Mouse (Mus musculus): Measurements from ENCODE around the gene Idua. TPM values are rescaled to one million over a fixed set of nuclear protein-coding genes. Genes with fewer than 3 reads are reported as not detected.
"Not testable (repeated sequence)": the region's sequence is repeated elsewhere in the genome, so short reads cannot be mapped to it uniquely, and the experiment has no call there.

Idua gene
- polyA plus RNA-seq (2012; ENCODE audit: insufficient read depth, insufficient read length, missing spikeins) = 62.6 and 73.7 TPM in 2 replicates

DNA sequence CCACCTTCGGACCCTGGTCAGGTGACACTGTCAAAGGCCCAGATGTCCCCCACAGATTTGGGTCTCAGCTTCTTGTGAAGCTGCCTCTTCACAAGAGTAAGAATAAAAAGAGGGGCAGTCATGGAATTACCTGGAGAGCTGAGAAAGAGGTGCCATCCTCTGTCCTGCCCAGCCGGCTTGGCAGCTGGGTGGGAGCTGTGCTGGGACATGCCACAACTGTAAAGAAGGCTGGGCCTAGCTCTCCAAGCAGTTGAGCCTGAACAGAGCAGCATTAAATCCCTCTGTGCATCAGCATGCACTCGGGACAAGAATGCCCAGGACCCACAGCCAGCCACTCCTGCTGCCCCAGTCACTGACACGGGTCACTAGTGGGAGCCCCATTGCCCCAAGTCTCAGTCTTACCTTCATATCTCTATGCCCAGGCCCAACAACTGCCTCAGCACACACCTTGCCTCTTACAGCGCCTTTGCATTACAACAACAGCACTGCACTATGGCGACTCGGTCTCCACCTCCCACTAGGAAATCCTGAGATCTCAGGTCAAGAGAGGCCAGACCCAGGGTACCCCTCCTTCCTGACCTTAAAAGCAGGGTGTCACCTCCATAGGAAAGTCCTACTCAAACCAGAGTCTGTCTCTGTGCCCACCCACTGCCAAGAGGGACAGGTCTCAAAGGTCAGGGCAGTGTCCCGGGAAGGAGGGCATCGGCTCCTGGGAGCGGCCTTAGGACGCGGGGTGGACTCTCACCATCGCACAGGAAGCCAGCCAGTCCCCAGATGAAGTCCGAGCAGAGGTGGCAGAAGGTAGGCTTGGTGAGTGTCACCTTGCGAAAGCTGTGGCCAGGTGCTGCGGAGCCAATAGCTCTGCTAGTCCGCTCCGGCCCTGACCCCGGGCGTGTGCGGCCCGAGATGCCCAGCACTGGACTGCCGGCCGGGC is at the start of gene Idua:
TSS of gene Idua (plus strand) at position 634 of the 934 bp plus-strand sequence.
- H3K4me1 ChIP-seq (ENCODE audit: control insufficient read depth, insufficient read depth, low read length) = peaks cover 10% of the 10 kb centered on the region
- H3K4me3 ChIP-seq (ENCODE audit: insufficient read depth, low read length) = peak within 1 kb of the TSS; percentile 89
- TF ChIP-seq CTCF (IDR thresholded peaks at IDR 0.05; ENCODE audit: low read depth, low read length) (no peak), POLR2A (IDR thresholded peaks at IDR 0.05; ENCODE audit: borderline replicate concordance, low read depth, low read length) (no peak)
- H3K27ac ChIP-seq (ENCODE audit: insufficient read depth, low read depth, low read length) = no peak within 1 kb of the TSS

GRCm38 (mm10) chr5:108610426-108610825 is 49.7 kb upstream of the Idua start:
- no peak for TF ChIP-seq CTCF (IDR thresholded peaks at IDR 0.05; ENCODE audit: low read depth, low read length)
- no peak for TF ChIP-seq POLR2A (IDR thresholded peaks at IDR 0.05; ENCODE audit: borderline replicate concordance, low read depth, low read length)
- no peak overlapping the region for H3K4me3 ChIP-seq (ENCODE audit: insufficient read depth, low read length)
- no peaks in the 10 kb centered on the region for H3K4me1 ChIP-seq (ENCODE audit: control insufficient read depth, insufficient read depth, low read length)
- no peak overlapping the region for H3K27ac ChIP-seq (ENCODE audit: insufficient read depth, low read depth, low read length)

DNA sequence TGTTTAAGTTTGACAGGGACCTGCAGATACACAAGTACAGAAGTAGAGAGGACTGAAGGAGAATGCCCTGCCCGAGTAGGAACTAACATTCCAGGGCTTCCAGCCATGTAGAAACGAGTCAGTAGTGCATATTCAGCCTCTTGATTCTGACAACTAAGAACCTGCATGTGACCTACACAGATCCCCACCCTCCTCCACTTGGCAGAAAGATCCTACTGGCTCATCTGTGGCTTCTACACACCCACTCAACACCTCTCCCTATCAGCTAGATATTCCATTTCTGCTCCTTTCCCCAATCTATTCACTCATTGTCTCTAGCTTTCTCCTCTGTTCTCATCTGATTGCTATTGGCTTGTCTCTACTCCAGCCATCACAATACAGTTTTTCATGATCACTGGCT is 38.3 kb upstream of the Idua start:
- Histone ChIP-seq H3K27ac (ENCODE audit: insufficient read depth, low read depth, low read length) (no peak overlapping the region), H3K4me3 (ENCODE audit: insufficient read depth, low read length) (no peak overlapping the region), H3K4me1 (ENCODE audit: control insufficient read depth, insufficient read depth, low read length) (peaks cover 7% of the 10 kb centered on the region)
- TF ChIP-seq POLR2A (IDR thresholded peaks at IDR 0.05; ENCODE audit: borderline replicate concordance, low read depth, low read length) = no peak
- TF ChIP-seq CTCF (IDR thresholded peaks at IDR 0.05; ENCODE audit: low read depth, low read length) = no peak

GRCm38 (mm10) chr5:108626050-108626660 is 34.0 kb upstream of the Idua start:
- Histone ChIP-seq H3K4me1 (ENCODE audit: control insufficient read depth, insufficient read depth, low read length) (peaks cover 14% of the 10 kb centered on the region), H3K27ac (ENCODE audit: insufficient read depth, low read depth, low read length) (no peak overlapping the region), H3K4me3 (ENCODE audit: insufficient read depth, low read length) (no peak overlapping the region)
- TF ChIP-seq POLR2A (IDR thresholded peaks at IDR 0.05; ENCODE audit: borderline replicate concordance, low read depth, low read length) (no peak), CTCF (IDR thresholded peaks at IDR 0.05; ENCODE audit: low read depth, low read length) (no peak)

DNA sequence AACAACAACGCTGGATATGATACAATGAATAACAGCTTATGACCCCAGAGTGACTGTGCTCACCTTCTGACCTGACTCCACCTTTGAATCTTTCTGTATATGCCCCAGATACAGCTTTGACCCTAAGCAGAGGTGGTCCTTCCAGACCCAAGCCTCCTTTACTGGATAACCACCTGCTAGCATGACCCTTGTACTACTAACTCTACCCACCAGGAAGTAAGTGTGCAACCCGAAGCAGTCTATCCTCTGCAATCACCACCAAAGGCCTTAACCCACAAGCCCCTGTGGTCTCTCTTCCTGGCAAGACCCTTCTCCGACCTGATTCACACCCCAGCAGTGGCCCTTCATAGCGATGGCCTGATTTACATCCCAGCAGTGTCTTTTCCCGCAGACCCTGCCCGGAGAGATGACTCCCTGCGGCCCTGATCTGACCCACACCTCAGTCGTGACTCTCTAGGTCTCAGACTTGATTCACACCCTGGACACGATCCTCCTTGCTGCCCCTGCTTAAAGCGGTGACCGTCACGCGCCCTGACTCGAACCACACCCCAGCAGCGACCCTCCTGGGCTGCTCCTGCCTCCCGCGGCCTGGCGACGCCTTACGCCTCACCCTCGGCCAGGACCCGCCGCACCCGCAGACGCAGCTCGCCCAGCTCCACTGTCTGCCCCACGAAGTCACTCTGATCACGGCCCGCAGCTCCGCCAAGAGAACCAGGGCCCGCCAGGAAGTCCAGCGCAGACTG is 31.1 kb upstream of the Idua start:
- Histone ChIP-seq H3K4me1 (ENCODE audit: control insufficient read depth, insufficient read depth, low read length) (peaks cover 14% of the 10 kb centered on the region), H3K4me3 (ENCODE audit: insufficient read depth, low read length) (peak overlapping the region; percentile 89), H3K27ac (ENCODE audit: insufficient read depth, low read depth, low read length) (peak overlapping the region; percentile 59)
- TF ChIP-seq CTCF (IDR thresholded peaks at IDR 0.05; ENCODE audit: low read depth, low read length) = no peak
- TF ChIP-seq POLR2A (IDR thresholded peaks at IDR 0.05; ENCODE audit: borderline replicate concordance, low read depth, low read length) = no peak

GRCm38 (mm10) chr5:108629634-108630483 is 30.3 kb upstream of the Idua start, which contains the start of the genes Gak and Tmem175:
Gak (minus strand) TSS chr5:108629755.
Tmem175 (plus strand) TSS chr5:108629770.
- peak within 1 kb of the TSS; percentile 59 for H3K27ac ChIP-seq (ENCODE audit: insufficient read depth, low read depth, low read length)
- TF ChIP-seq CTCF (IDR thresholded peaks at IDR 0.05; ENCODE audit: low read depth, low read length) (no peak), POLR2A (IDR thresholded peaks at IDR 0.05; ENCODE audit: borderline replicate concordance, low read depth, low read length) (peak; percentile 98)
- H3K4me3 ChIP-seq (ENCODE audit: insufficient read depth, low read length) = peak within 1 kb of the TSS; percentile 89
- H3K4me1 ChIP-seq (ENCODE audit: control insufficient read depth, insufficient read depth, low read length) = peaks cover 14% of the 10 kb centered on the region

DNA sequence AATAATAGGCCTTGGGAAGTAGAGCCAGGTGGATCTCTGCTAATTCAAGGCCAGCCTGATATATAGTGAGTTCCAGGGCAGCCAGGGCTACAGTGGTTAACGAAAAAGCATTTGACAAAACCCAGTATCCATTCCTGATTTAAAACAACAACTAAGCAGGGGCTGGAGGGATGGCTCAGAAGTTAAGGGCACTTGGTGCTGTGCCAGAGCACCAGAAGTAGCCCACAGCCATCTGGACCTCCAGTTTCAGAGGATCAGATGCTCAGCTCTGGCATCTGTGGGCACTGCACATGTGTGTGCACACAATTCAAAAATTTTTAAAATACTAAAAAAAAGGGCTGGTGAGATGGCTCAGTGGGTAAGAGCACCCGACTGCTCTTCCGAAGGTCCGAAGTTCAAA is 26.5 kb upstream of the Idua start:
- TF ChIP-seq CTCF (IDR thresholded peaks at IDR 0.05; ENCODE audit: low read depth, low read length) (no peak), POLR2A (IDR thresholded peaks at IDR 0.05; ENCODE audit: borderline replicate concordance, low read depth, low read length) (no peak)
- peaks cover 8% of the 10 kb centered on the region for H3K4me1 ChIP-seq (ENCODE audit: control insufficient read depth, insufficient read depth, low read length)
- no peak overlapping the region for H3K27ac ChIP-seq (ENCODE audit: insufficient read depth, low read depth, low read length)
- no peak overlapping the region for H3K4me3 ChIP-seq (ENCODE audit: insufficient read depth, low read length)

GRCm38 (mm10) chr5:108634088-108634487 is 26.0 kb upstream of the Idua start:
- not testable (repeated sequence) for H3K27ac ChIP-seq (ENCODE audit: insufficient read depth, low read depth, low read length); H3K4me3 ChIP-seq (ENCODE audit: insufficient read depth, low read length); H3K4me1 ChIP-seq (ENCODE audit: control insufficient read depth, insufficient read depth, low read length)

DNA sequence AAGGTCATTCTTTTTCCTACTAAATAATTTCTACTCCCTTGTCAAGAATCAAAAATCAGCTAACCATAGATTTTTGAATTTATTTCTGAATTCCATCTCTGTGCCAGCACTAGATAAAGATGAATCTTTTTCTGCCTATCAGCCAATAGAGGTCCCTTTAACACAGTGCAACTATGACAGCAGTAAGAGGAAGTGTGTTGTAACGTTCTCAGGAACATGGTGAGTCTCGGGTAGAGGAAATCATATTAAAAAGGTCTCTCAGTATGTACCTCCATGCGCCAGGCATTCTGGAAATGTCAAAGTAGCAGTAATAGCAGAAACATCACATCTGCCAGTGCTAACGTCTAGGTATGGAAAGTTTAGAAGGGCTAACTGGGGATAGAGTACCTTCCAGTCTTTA is 24.0 kb upstream of the Idua start:
- TF ChIP-seq CTCF (IDR thresholded peaks at IDR 0.05; ENCODE audit: low read depth, low read length) (no peak), POLR2A (IDR thresholded peaks at IDR 0.05; ENCODE audit: borderline replicate concordance, low read depth, low read length) (no peak)
- no peak overlapping the region for H3K27ac ChIP-seq (ENCODE audit: insufficient read depth, low read depth, low read length)
- peaks cover 6% of the 10 kb centered on the region for H3K4me1 ChIP-seq (ENCODE audit: control insufficient read depth, insufficient read depth, low read length)
- H3K4me3 ChIP-seq (ENCODE audit: insufficient read depth, low read length) = no peak overlapping the region

Data from bone marrow macrophage, adult 2 months (primary cell).